In genomic region chr17:17449441-17449770, GRCm38 (mm10) we compare ENCODE assay signal across 8 mouse cellular contexts. TPM values are rescaled to one million over a fixed set of nuclear protein-coding genes. Genes with fewer than 3 reads are reported as not detected.
DNase-seq lines count a peak whose midpoint lies in the region; ATAC-seq and TF ChIP-seq lines count a peak whose summit lies in the region.

No protein-coding gene starts in this region.

- intact Hi-C loops in heart, adult 2 months (cut with DNase I): no loop called here
- intact Hi-C loops in heart, postnatal 25 days (cut with DNase I): loop anchor here (5.0 kb wide), 2 partner anchors 42 to 173 kb away; no protein-coding TSS in a partner anchor

- no peaks in the 10 kb centered on the region for H3K36me3 ChIP-seq in heart, adult 2 months (ENCODE audit: control insufficient read depth, insufficient read depth, low read length)
- H3K36me3 ChIP-seq in heart, embryonic 11.5 days (ENCODE audit: control insufficient read depth, insufficient read depth, low read length): no peaks in the 10 kb centered on the region
- no peaks in the 10 kb centered on the region for H3K36me3 ChIP-seq in kidney, embryonic 16.5 days (ENCODE audit: insufficient read depth, low read length)
- H3K36me3 ChIP-seq in macrophage (ENCODE audit: inconsistent target): no peaks in the 10 kb centered on the region

- no peak for TF ChIP-seq CTCF in heart, adult 2 months (IDR thresholded peaks at IDR 0.05)

- peak overlapping the region; percentile 58 for H3K4me2 ChIP-seq in heart, embryonic 11.5 days
- H3K4me2 ChIP-seq in kidney, embryonic 16.5 days (replicated peaks; ENCODE audit: low read depth, low read length): peak overlapping the region; percentile 74

- no peaks in the 10 kb centered on the region for H3K79me2 ChIP-seq in heart, adult 2 months (replicated peaks; ENCODE audit: control insufficient read depth, insufficient read depth, low read length)
- no peaks in the 10 kb centered on the region for H3K79me2 ChIP-seq in macrophage (ENCODE audit: inconsistent target)

- peak overlapping the region; percentile 77 for H3K27ac ChIP-seq in heart, adult 2 months
- peak overlapping the region; percentile 75 for H3K27ac ChIP-seq in heart, embryonic 11.5 days (ENCODE audit: low read depth, low read length)
- peak overlapping the region; percentile 4; the same call in 1 of the 2 replicates for H3K27ac ChIP-seq in kidney, embryonic 16.5 days (ENCODE audit: low read length)
- H3K27ac ChIP-seq in macrophage: no peak overlapping the region

- no peaks in the 10 kb centered on the region for H3K4me1 ChIP-seq in heart, adult 2 months (ENCODE audit: control insufficient read depth, insufficient read depth, low read length)
- peaks cover 8% of the 10 kb centered on the region; the same call in 1 of the 2 replicates for H3K4me1 ChIP-seq in heart, embryonic 11.5 days (ENCODE audit: control insufficient read depth, insufficient read depth, low read length)
- H3K4me1 ChIP-seq in kidney, embryonic 16.5 days (ENCODE audit: insufficient read depth, low read length): peaks cover 13% of the 10 kb centered on the region

- no peak for TF ChIP-seq EP300 in heart, adult 2 months (IDR thresholded peaks at IDR 0.05; ENCODE audit: insufficient read depth, low read depth, low read length)

- H3K27me3 ChIP-seq in heart, adult 2 months (ENCODE audit: control insufficient read depth, insufficient read depth, low read length): no peaks in the 10 kb centered on the region
- no peaks in the 10 kb centered on the region for H3K27me3 ChIP-seq in heart, embryonic 11.5 days (ENCODE audit: control insufficient read depth, insufficient read depth, low read length)
- no peaks in the 10 kb centered on the region for H3K27me3 ChIP-seq in kidney, embryonic 16.5 days (ENCODE audit: insufficient read depth, low read length)

- H3K9ac ChIP-seq in heart, adult 2 months (ENCODE audit: low read depth, low read length): no peak overlapping the region
- H3K9ac ChIP-seq in heart, embryonic 11.5 days (ENCODE audit: low read depth, low read length): peak overlapping the region; percentile 64
- H3K9ac ChIP-seq in kidney, embryonic 16.5 days (replicated peaks; ENCODE audit: low read length): peak overlapping the region; percentile 33; the same call in 1 of the 2 replicates

- no peak for TF ChIP-seq POLR2A in heart, adult 2 months (IDR thresholded peaks at IDR 0.05; ENCODE audit: insufficient read depth, low read depth, low read length)

- no peak for ATAC-seq in heart, embryonic 11.5 days (replicated peaks; ENCODE audit: insufficient number of reproducible peaks, low FRiP score, low TSS enrichment)
- no peak for ATAC-seq in kidney, embryonic 16.5 days (ENCODE audit: low FRiP score, low TSS enrichment)

- peak overlapping the region; percentile 58 for H3K4me3 ChIP-seq in heart, adult 2 months
- peak overlapping the region; percentile 36 for H3K4me3 ChIP-seq in heart, embryonic 11.5 days (ENCODE audit: low read depth, low read length)
- peak overlapping the region; percentile 46 for H3K4me3 ChIP-seq in kidney, embryonic 16.5 days (ENCODE audit: low read length)
- peak overlapping the region; percentile 40 for H3K4me3 ChIP-seq in macrophage (ENCODE audit: inconsistent target)

- DNase-seq in heart, adult 2 months: peak; percentile 6 to 21
- no peak for DNase-seq in heart, postnatal 25 days (ENCODE audit: low spot score)
- DNase-seq in brain, adult 2 months (ENCODE audit: low read depth, low spot score): peak; percentile 29
- no peak for DNase-seq in thymus, postnatal 14 days
- DNase-seq in gastrocnemius, postnatal 4 days (ENCODE audit: low spot score in 2 of 2): no peak

- WGBS in heart, adult 2 months: 22% methylated on average over 5 of the region's 5 CpGs
- WGBS in heart, embryonic 11.5 days (ENCODE audit: insufficient replicate concordance): 10% methylated on average over 5 of the region's 5 CpGs
- WGBS in kidney, embryonic 16.5 days: 15% methylated on average over 5 of the region's 5 CpGs
- 29% methylated on average over 5 of the region's 5 CpGs for WGBS in macrophage (ENCODE audit: missing documents)

- no peaks in the 10 kb centered on the region for H3K9me3 ChIP-seq in heart, embryonic 11.5 days (replicated peaks; ENCODE audit: control insufficient read depth, low read length)
- no peaks in the 10 kb centered on the region for H3K9me3 ChIP-seq in kidney, embryonic 16.5 days (ENCODE audit: low read length)

RNA-seq across cellular contexts. Expression of gene Lix1, which starts 46.9 kb away (rescaled TPM):
- total RNA-seq in heart, adult 2 months (2021): 1 to 10 TPM; 6.2 to 7.0 TPM
- polyA plus RNA-seq in heart, adult 2 months (2012; rRNA removed): 1.7 and 2.8 TPM in 2 replicates
- total RNA-seq in heart, postnatal 25 days (2021): 1 to 10 TPM; 7.0 to 7.7 TPM
- polyA plus RNA-seq in heart, embryonic 11.5 days (2014; fragmentation: Nextera tagmentation; extraction: Ambion mirVana): 5.3 and 6.1 TPM in 2 replicates
- 4.1 and 4.8 TPM in 2 replicates for polyA plus RNA-seq in kidney, embryonic 16.5 days (2015; fragmentation: Nextera tagmentation; extraction: Ambion mirVana)
- under 1 TPM in 9 of 26 experiments, not detected in 17; 0.26 to 0.76 (median 0.32) TPM for total RNA-seq in macrophage (2018; cell fraction: chromatin; rRNA removed)
- 1 to 10 TPM in 13 of 26 experiments, under 1 TPM in 13; 0.28 to 1.7 (median 1.0) TPM for total RNA-seq in macrophage (2018; cell fraction: cytosol; rRNA removed)
- total RNA-seq in macrophage (2018; cell fraction: nucleus; rRNA removed): under 1 TPM in 18 of 26 experiments, not detected in 8; 0.16 to 0.83 (median 0.33) TPM
- 0.49 to 0.96 TPM (median 0.74 TPM) in 3 replicates for polyA plus RNA-seq in macrophage (2018)
- 1 to 10 TPM; 3.2 TPM for total RNA-seq in gastrocnemius, postnatal 4 days (2021)

Comparison
In these comparisons a context has a peak if more than half of its experiments do, and no peak if none do; other contexts are left out.
1. DNase-seq: peak in heart, adult 2 months (2 of 2) and brain, adult 2 months (single experiment); none in heart, postnatal 25 days (single experiment), thymus, postnatal 14 days (single experiment) and gastrocnemius, postnatal 4 days (0 of 2).
2. Peak in every context shown above with its lines, with median percentiles within 50 percentile points of each other: H3K4me3 ChIP-seq.